In genomic region chr4:89137542-89138360, GRCm38 (mm10) we compare ENCODE assay signal across 7 mouse cellular contexts. TPM values are rescaled to one million over a fixed set of nuclear protein-coding genes. Genes with fewer than 3 reads are reported as not detected.
DNase-seq lines count a peak whose midpoint lies in the region; ATAC-seq and TF ChIP-seq lines count a peak whose summit lies in the region.

No protein-coding gene starts in this region.

- H3K9ac ChIP-seq in embryonic facial prominence, embryonic 12.5 days: peak overlapping the region; percentile 83
- H3K9ac ChIP-seq in heart, embryonic 15.5 days: peak overlapping the region; percentile 92
- peak overlapping the region; percentile 80 for H3K9ac ChIP-seq in kidney, postnatal 0 days (ENCODE audit: low read depth, low read length)

- no peaks in the 10 kb centered on the region for H3K36me3 ChIP-seq in embryonic facial prominence, embryonic 12.5 days
- H3K36me3 ChIP-seq in heart, embryonic 15.5 days: no peaks in the 10 kb centered on the region
- no peaks in the 10 kb centered on the region for H3K36me3 ChIP-seq in kidney, postnatal 0 days (ENCODE audit: insufficient read depth, low read length)
- no peaks in the 10 kb centered on the region for H3K36me3 ChIP-seq in small intestine, adult 2 months (ENCODE audit: control insufficient read depth, insufficient read depth, low read length)

- peak overlapping the region; percentile 65 for H3K4me2 ChIP-seq in embryonic facial prominence, embryonic 12.5 days (replicated peaks)
- peak overlapping the region; percentile 94 for H3K4me2 ChIP-seq in heart, embryonic 15.5 days
- H3K4me2 ChIP-seq in kidney, postnatal 0 days (ENCODE audit: low read length): peak overlapping the region; percentile 95

- DNase-seq in MN1 (ENCODE audit: low spot score): peak; percentile 37
- DNase-seq in kidney, postnatal 0 days (ENCODE audit: low spot score): peak; percentile 67
- peak; percentile 55 for DNase-seq in lung, postnatal 10 days

- no peak for TF ChIP-seq POLR2A in small intestine, adult 2 months (IDR thresholded peaks at IDR 0.05; ENCODE audit: low read depth, low read length)

- under 1% methylated on average over 36 of the region's 36 CpGs for WGBS in embryonic facial prominence, embryonic 12.5 days
- WGBS in heart, embryonic 15.5 days: under 1% methylated on average over 36 of the region's 36 CpGs
- under 1% methylated on average over 36 of the region's 36 CpGs for WGBS in kidney, postnatal 0 days
- WGBS in small intestine, adult 2 months: 4% methylated on average over 36 of the region's 36 CpGs

- H3K27me3 ChIP-seq in embryonic facial prominence, embryonic 12.5 days: no peaks in the 10 kb centered on the region
- H3K27me3 ChIP-seq in heart, embryonic 15.5 days: no peaks in the 10 kb centered on the region
- H3K27me3 ChIP-seq in kidney, postnatal 0 days (ENCODE audit: insufficient read depth, low read length): no peaks in the 10 kb centered on the region
- no peaks in the 10 kb centered on the region for H3K27me3 ChIP-seq in small intestine, adult 2 months (ENCODE audit: control insufficient read depth, insufficient read depth, low read length)

- H3K4me1 ChIP-seq in embryonic facial prominence, embryonic 12.5 days: peaks cover 15% of the 10 kb centered on the region
- peaks cover 43% of the 10 kb centered on the region for H3K4me1 ChIP-seq in heart, embryonic 15.5 days (replicated peaks)
- H3K4me1 ChIP-seq in kidney, postnatal 0 days (replicated peaks; ENCODE audit: insufficient read depth, low read length): peaks cover 14% of the 10 kb centered on the region
- H3K4me1 ChIP-seq in small intestine, adult 2 months (ENCODE audit: control insufficient read depth, insufficient read depth, insufficient read length, low read length): peaks cover 8% of the 10 kb centered on the region; the same call in 1 of the 2 replicates

- no peaks in the 10 kb centered on the region for H3K9me3 ChIP-seq in embryonic facial prominence, embryonic 12.5 days
- no peaks in the 10 kb centered on the region for H3K9me3 ChIP-seq in heart, embryonic 15.5 days (replicated peaks)
- H3K9me3 ChIP-seq in kidney, postnatal 0 days (replicated peaks; ENCODE audit: low read length): no peaks in the 10 kb centered on the region

- TF ChIP-seq CTCF in kidney, postnatal 0 days (IDR thresholded peaks at IDR 0.05; ENCODE audit: low read depth): no peak
- no peak for TF ChIP-seq CTCF in small intestine, adult 2 months (IDR thresholded peaks at IDR 0.05; ENCODE audit: extremely low read depth, insufficient read length, insufficient replicate concordance, low read depth, low read length)

- H3K27ac ChIP-seq in embryonic facial prominence, embryonic 12.5 days: peak overlapping the region; percentile 89
- H3K27ac ChIP-seq in heart, embryonic 15.5 days: peak overlapping the region; percentile 94
- H3K27ac ChIP-seq in kidney, postnatal 0 days: peak overlapping the region; percentile 87
- peak overlapping the region; percentile 22; the same call in 1 of the 2 replicates for H3K27ac ChIP-seq in small intestine, adult 2 months (ENCODE audit: insufficient read depth, low read depth, low read length)

- peak overlapping the region; percentile 93 for H3K4me3 ChIP-seq in embryonic facial prominence, embryonic 12.5 days
- peak overlapping the region; percentile 97 for H3K4me3 ChIP-seq in heart, embryonic 15.5 days
- H3K4me3 ChIP-seq in kidney, postnatal 0 days (replicated peaks; ENCODE audit: low read depth, low read length): peak overlapping the region; percentile 83
- H3K4me3 ChIP-seq in small intestine, adult 2 months (ENCODE audit: low read depth, low read length): peak overlapping the region; percentile 72

- ATAC-seq in CD4-positive, CD25-positive, alpha-beta regulatory T cell, adult 4 months: peak; percentile 79
- ATAC-seq in embryonic facial prominence, embryonic 12.5 days (ENCODE audit: insufficient number of reproducible peaks, insufficient read depth, low FRiP score, low TSS enrichment): no peak; the same call in none of the 2 replicates
- ATAC-seq in heart, embryonic 15.5 days (replicated peaks; ENCODE audit: insufficient number of reproducible peaks, insufficient read depth, low FRiP score, low read depth): peak; percentile 68
- peak; percentile 75 for ATAC-seq in kidney, postnatal 0 days (replicated peaks; ENCODE audit: low FRiP score, low read depth)

RNA-seq across cellular contexts. Expression of gene Mtap, which starts 0.8 kb away (rescaled TPM):
- 10 to 100 TPM; 30.9 to 35.6 TPM for polyA plus RNA-seq in CD4-positive, CD25-positive, alpha-beta regulatory T cell, adult 4 months (2017; shearing (Covaris generic))
- 92.3 and 96.7 TPM in 2 replicates for polyA plus RNA-seq in embryonic facial prominence, embryonic 12.5 days (2016; fragmentation: Nextera tagmentation; extraction: Ambion mirVana)
- polyA plus RNA-seq in heart, embryonic 15.5 days (2015; fragmentation: Nextera tagmentation; extraction: Ambion mirVana): 51.9 and 53.4 TPM in 2 replicates
- polyA plus RNA-seq in kidney, postnatal 0 days (2015; fragmentation: Nextera tagmentation; extraction: Ambion mirVana): 49.1 and 57.6 TPM in 2 replicates
- 0.76 and 0.87 TPM in 2 replicates for polyA plus RNA-seq in small intestine, adult 2 months (2012; rRNA removed)

Comparison
In these comparisons a context has a peak if more than half of its experiments do, and no peak if none do; other contexts are left out.
1. H3K27ac ChIP-seq: peak in every context shown above with its lines; median percentile 94 in heart, embryonic 15.5 days; 89 in embryonic facial prominence, embryonic 12.5 days; 87 in kidney, postnatal 0 days; 22 in small intestine, adult 2 months.
2. RNA of gene Mtap, which starts 0.8 kb away (polyA plus RNA-seq): 92.3 to 96.7 TPM in embryonic facial prominence, embryonic 12.5 days, 51.9 to 53.4 TPM in heart, embryonic 15.5 days, 49.1 to 57.6 TPM in kidney, postnatal 0 days and 30.9 to 35.6 TPM in CD4-positive, CD25-positive, alpha-beta regulatory T cell, adult 4 months; 0.76 to 0.87 TPM in small intestine, adult 2 months; every median in the first group is over 10 times any median in the second.
3. Peak in every context shown above with its lines, with median percentiles within 50 percentile points of each other: DNase-seq, H3K4me2 ChIP-seq, H3K4me3 ChIP-seq and H3K9ac ChIP-seq.